ENCODE assay signal across 8 mouse cellular contexts in genomic region chr10:120209539-120209925, GRCm38 (mm10). TPM values are rescaled to one million over a fixed set of nuclear protein-coding genes. Genes with fewer than 3 reads are reported as not detected.
DNase-seq lines count a peak whose midpoint lies in the region; ATAC-seq and TF ChIP-seq lines count a peak whose summit lies in the region.

No protein-coding gene starts in this region.

- no peaks in the 10 kb centered on the region for H3K9me3 ChIP-seq in heart, postnatal 0 days (replicated peaks; ENCODE audit: control insufficient read depth, low read length)
- peaks cover 5% of the 10 kb centered on the region for H3K9me3 ChIP-seq in megakaryocyte, embryonic 14.5 days

- H3K27ac ChIP-seq in kidney, adult 2 months (ENCODE audit: insufficient read depth, low read depth, low read length) = peak overlapping the region; percentile 86
- H3K27ac ChIP-seq in heart, postnatal 0 days (ENCODE audit: low read depth) = no peak overlapping the region

- peak; percentile 34 for ATAC-seq in Patski
- ATAC-seq in heart, postnatal 0 days (ENCODE audit: insufficient read depth, low read depth) = no peak

- TF ChIP-seq CTCF in kidney, adult 2 months (conservative IDR thresholded peaks at IDR 0.05; ENCODE audit: insufficient read depth, insufficient read length, low read depth, low read length) = no peak
- no peak for TF ChIP-seq CTCF in Patski (IDR thresholded peaks at IDR 0.05)
- no peak for TF ChIP-seq CTCF in heart, postnatal 0 days (IDR thresholded peaks at IDR 0.05; ENCODE audit: low read depth)

- peak overlapping the region; percentile 87 for H3K9ac ChIP-seq in heart, postnatal 0 days (replicated peaks; ENCODE audit: low read depth, low read length)

- CTCF ChIA-PET in Patski (lab: Charles Lee) = no interaction called here

- WGBS in kidney, adult 2 months = 21% methylated on average over 6 of the region's 6 CpGs
- 57% methylated on average over 6 of the region's 6 CpGs for WGBS in heart, postnatal 0 days

- H3K4me2 ChIP-seq in heart, postnatal 0 days (ENCODE audit: low read depth, low read length) = peak overlapping the region; percentile 89

- no peaks in the 10 kb centered on the region; the same call in 1 of the 2 replicates for H3K36me3 ChIP-seq in kidney, adult 2 months (ENCODE audit: control insufficient read depth, insufficient read depth, low read length)
- 0 out of 2 replicates have a peak, but pooled peaks cover 3% of the 10 kb centered on the region for H3K36me3 ChIP-seq in heart, postnatal 0 days (replicated peaks; ENCODE audit: control insufficient read depth, insufficient read depth, low read length)
- H3K36me3 ChIP-seq in megakaryocyte, embryonic 14.5 days (replicated peaks; ENCODE audit: low read length) = peaks cover 48% of the 10 kb centered on the region

- TF ChIP-seq POLR2A in kidney, adult 2 months (IDR thresholded peaks at IDR 0.05; ENCODE audit: low read depth, low read length) = no peak

- TF ChIP-seq EP300 in heart, postnatal 0 days (IDR thresholded peaks at IDR 0.05; ENCODE audit: low read depth) = no peak

- intact Hi-C loops in gastrocnemius, postnatal 36 days (cut with DNase I) = no loop called here

- in situ Hi-C loops in Patski (cut with MboI; ENCODE audit: low pct_unique_long_range_greater_than_20kb) = no loop called here

- peaks cover 13% of the 10 kb centered on the region; the same call in 1 of the 2 replicates for H3K4me1 ChIP-seq in kidney, adult 2 months (ENCODE audit: control insufficient read depth, insufficient read depth, low read length)
- 0 out of 2 replicates have a peak, but pooled peaks cover 8% of the 10 kb centered on the region for H3K4me1 ChIP-seq in heart, postnatal 0 days (ENCODE audit: control insufficient read depth, insufficient read depth)
- peaks cover 54% of the 10 kb centered on the region for H3K4me1 ChIP-seq in megakaryocyte, embryonic 14.5 days

- H3K4me3 ChIP-seq in kidney, adult 2 months (ENCODE audit: insufficient read depth, low read depth, low read length) = peak overlapping the region; percentile 50
- H3K4me3 ChIP-seq in heart, postnatal 0 days (ENCODE audit: low read depth, low read length) = peak overlapping the region; percentile 95
- peak overlapping the region; percentile 100 for H3K4me3 ChIP-seq in megakaryocyte, embryonic 14.5 days (replicated peaks)

- no peaks in the 10 kb centered on the region for H3K27me3 ChIP-seq in kidney, adult 2 months (replicated peaks; ENCODE audit: control insufficient read depth, insufficient read depth, low read length)
- H3K27me3 ChIP-seq in Patski = peaks cover 4% of the 10 kb centered on the region
- no peaks in the 10 kb centered on the region for H3K27me3 ChIP-seq in heart, postnatal 0 days (ENCODE audit: control insufficient read depth, insufficient read depth, low read length)
- H3K27me3 ChIP-seq in megakaryocyte, embryonic 14.5 days (replicated peaks) = no peaks in the 10 kb centered on the region

- DNase-seq in kidney, adult 2 months = no peak
- no peak for DNase-seq in kidney, adult 18-20 months
- no peak for DNase-seq in Patski (ENCODE audit: low read depth, low spot score)
- no peak for DNase-seq in heart, postnatal 0 days (ENCODE audit: low spot score)
- no peak for DNase-seq in frontal cortex, postnatal 25 days (ENCODE audit: low spot score in 2 of 2)
- no peak for DNase-seq in layer of hippocampus, postnatal 10 days (ENCODE audit: low spot score in 2 of 2)
- no peak for DNase-seq in gastrocnemius, postnatal 36 days

- POLR2A ChIA-PET in Patski (lab: Charles Lee) = interaction anchor here (0.6 to 0.7 kb wide), 2 partner anchors 137 to 1216 kb away, joined by 3 read pairs; no protein-coding TSS in a partner anchor

RNA-seq across cellular contexts. Expression of gene Irak3, which starts 7.6 kb away (rescaled TPM):
- polyA plus RNA-seq in kidney, adult 2 months (2012; rRNA removed) = 1.5 and 2.1 TPM in 2 replicates
- polyA plus RNA-seq in Patski (2021) = 0.21 TPM
- total RNA-seq in heart, postnatal 0 days (2014; rRNA removed; ENCODE audit: low replicate concordance) = 1.7 TPM in 1 of 2 replicates, not detected in the other
- polyA plus RNA-seq in heart, postnatal 0 days (2015; fragmentation: Nextera tagmentation; extraction: Ambion mirVana) = 1.0 TPM in 2 replicates
- polyA plus RNA-seq in megakaryocyte, embryonic 14.5 days (2012; ENCODE audit: insufficient read depth, low replicate concordance) = 4.9 TPM in 1 of 2 replicates, not detected in the other
- total RNA-seq in layer of hippocampus, postnatal 10 days (2021) = under 1 TPM; 0.22 to 0.64 TPM
- 1 to 10 TPM; 2.1 to 2.4 TPM for total RNA-seq in gastrocnemius, postnatal 36 days (2021)

RNA-seq across cellular contexts. Expression of gene Tmbim4, which starts 8.1 kb away (rescaled TPM):
- polyA plus RNA-seq in kidney, adult 2 months (2012; rRNA removed) = 1,062 and 1,273 TPM in 2 replicates
- polyA plus RNA-seq in Patski (2021) = 187 TPM
- total RNA-seq in heart, postnatal 0 days (2014; rRNA removed; ENCODE audit: low replicate concordance) = 121 and 140 TPM in 2 replicates
- 150 TPM in 2 replicates for polyA plus RNA-seq in heart, postnatal 0 days (2015; fragmentation: Nextera tagmentation; extraction: Ambion mirVana)
- 300 and 458 TPM in 2 replicates for polyA plus RNA-seq in megakaryocyte, embryonic 14.5 days (2012; ENCODE audit: insufficient read depth, low replicate concordance)
- total RNA-seq in layer of hippocampus, postnatal 10 days (2021) = 10 to 100 TPM; 56.2 to 57.1 TPM
- total RNA-seq in gastrocnemius, postnatal 36 days (2021) = 10 to 100 TPM; 63.8 to 67.3 TPM

RNA-seq across cellular contexts. Expression of gene Llph, which starts 17.3 kb away (rescaled TPM):
- polyA plus RNA-seq in kidney, adult 2 months (2012; rRNA removed) = 5.9 and 9.5 TPM in 2 replicates
- polyA plus RNA-seq in Patski (2021) = 41.9 TPM
- 0.34 and 9.7 TPM in 2 replicates for total RNA-seq in heart, postnatal 0 days (2014; rRNA removed; ENCODE audit: low replicate concordance)
- polyA plus RNA-seq in heart, postnatal 0 days (2015; fragmentation: Nextera tagmentation; extraction: Ambion mirVana) = 19.1 and 23.3 TPM in 2 replicates
- 21.5 and 123 TPM in 2 replicates for polyA plus RNA-seq in megakaryocyte, embryonic 14.5 days (2012; ENCODE audit: insufficient read depth, low replicate concordance)
- 10 to 100 TPM; 21.5 to 24.2 TPM for total RNA-seq in layer of hippocampus, postnatal 10 days (2021)
- total RNA-seq in gastrocnemius, postnatal 36 days (2021) = 10 to 100 TPM; 11.9 to 15.8 TPM

Comparison
In these comparisons a context has a peak if more than half of its experiments do, and no peak if none do; other contexts are left out.
1. H3K4me3 ChIP-seq: peak in every context shown above with its lines; median percentile 100 in megakaryocyte, embryonic 14.5 days; 95 in heart, postnatal 0 days; 50 in kidney, adult 2 months.